Mouse (Mus musculus): ENCODE measurements around the gene Pabpc4. TPM values are rescaled to one million over a fixed set of nuclear protein-coding genes. Genes with fewer than 3 reads are reported as not detected.
A peak's percentile ranks its signal among the peaks of the same experiment; 100 is the strongest.

The Pabpc4 gene
- total RNA-seq (2021), result 100 to 1,000 TPM; 246 to 255 TPM

GRCm38 (mm10) chr4:123261721-123262401, at the start of gene Pabpc4:
TSS of gene Pabpc4 (plus strand) at chr4:123262351.
- DNase-seq, result no peak

DNA sequence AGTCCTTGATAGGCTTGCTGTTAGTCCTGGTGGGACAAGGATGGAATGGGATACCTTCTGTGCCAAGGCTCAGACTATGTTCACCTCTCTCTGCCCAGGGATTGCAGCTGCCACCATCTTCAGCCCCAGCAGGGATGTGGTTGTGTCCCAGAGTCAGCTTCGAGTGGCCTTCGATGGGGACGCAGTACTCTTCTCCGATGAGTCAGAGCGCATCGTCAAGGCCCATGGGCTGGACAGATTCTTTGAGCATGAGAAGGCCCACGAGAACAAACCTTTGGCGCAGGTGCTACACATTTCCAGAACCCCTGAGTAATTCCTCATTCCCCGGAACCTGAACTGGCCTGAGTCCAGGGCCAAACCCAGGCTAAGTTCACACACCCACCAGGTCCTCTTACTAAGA, 48.2 kb upstream of the Pabpc4 start:
- no peak for DNase-seq

- no peak for DNase-seq
These were observed 46.8 kb upstream of the Pabpc4 start for GRCm38 (mm10) chr4:123215367-123215766.

GRCm38 (mm10) chr4:123216782-123217181, 45.4 kb upstream of the Pabpc4 start:
- DNase-seq, result peak; percentile 58

- peak; percentile 87 for DNase-seq
These were observed 42.3 kb upstream of the Pabpc4 start for GRCm38 (mm10) chr4:123219720-123220357.

DNA sequence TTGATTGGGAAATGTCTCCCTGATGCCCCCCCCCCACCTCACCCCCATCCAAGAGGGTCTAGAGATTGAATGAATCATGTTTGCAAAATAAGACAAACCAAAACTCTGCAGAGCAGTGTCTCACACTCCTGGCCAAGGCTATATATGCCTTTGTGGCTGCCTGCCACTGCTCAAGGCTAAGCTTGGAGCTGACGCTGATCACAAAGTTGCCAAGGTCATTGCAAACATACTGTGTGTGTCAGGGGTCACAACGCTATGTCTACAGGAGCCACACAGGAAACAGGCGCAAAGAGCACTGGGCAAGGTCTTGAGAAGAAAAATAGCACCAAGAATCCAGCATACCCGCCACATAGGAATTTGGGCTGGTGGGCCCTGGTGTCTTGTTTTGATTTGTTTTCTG, 41.5 kb upstream of the Pabpc4 start:
- DNase-seq, result peak; percentile 24

DNA sequence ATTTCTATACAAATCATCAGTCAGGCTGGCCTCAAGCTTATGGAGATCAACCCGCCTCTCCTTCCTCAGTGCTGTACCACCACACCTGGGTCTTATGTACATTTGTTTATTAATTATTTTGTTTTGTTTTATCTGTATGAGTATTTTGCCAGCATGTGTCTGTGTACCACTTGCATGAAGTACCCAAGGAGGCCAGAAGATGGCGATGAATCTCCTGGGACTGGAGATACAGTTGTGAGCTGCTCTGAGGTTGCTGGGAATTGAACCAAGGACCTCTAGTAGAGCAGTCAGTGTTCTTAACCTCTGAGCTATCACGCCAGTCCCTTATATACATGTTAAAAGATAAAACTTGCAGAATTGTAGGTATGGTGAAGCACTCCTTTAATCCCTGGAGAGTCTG, 38.8 kb upstream of the Pabpc4 start:
- DNase-seq, result peak; percentile 49

DNA sequence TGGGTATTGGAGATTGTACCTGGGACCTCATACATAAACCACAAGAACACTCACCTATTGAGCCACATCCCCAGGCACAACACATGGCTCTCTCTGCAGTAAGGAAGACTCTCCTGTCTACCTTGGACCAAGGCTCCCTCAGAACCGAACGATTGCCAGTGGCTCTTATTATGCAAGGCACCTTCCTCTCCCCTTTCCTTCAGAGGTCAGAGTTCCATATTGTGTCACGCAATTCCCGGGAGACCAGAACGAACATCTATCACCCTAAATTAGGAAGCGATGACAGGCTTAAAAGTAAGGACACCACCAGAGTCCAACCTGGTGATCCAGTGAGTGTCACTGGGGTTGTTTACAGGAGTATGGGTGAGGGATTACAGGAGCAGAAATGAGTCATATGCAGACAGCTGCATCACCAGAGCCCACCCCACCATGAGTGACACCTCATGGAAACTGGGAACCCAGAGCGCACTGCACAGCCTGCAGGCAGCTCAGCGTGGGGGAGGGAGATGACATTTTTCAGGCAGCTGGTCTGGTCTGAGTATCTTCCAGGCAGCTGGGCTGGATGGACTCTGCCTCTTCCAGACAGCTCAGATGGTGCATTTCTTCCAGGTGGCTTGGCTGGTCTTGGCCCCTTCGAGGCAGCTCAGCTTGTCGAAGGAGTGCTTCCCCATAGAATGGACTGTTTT, 36.3 kb upstream of the Pabpc4 start:
- peak; percentile 62 for DNase-seq

GRCm38 (mm10) chr4:123227707-123228106, 34.4 kb upstream of the Pabpc4 start:
- DNase-seq, result peak; percentile 81

DNA sequence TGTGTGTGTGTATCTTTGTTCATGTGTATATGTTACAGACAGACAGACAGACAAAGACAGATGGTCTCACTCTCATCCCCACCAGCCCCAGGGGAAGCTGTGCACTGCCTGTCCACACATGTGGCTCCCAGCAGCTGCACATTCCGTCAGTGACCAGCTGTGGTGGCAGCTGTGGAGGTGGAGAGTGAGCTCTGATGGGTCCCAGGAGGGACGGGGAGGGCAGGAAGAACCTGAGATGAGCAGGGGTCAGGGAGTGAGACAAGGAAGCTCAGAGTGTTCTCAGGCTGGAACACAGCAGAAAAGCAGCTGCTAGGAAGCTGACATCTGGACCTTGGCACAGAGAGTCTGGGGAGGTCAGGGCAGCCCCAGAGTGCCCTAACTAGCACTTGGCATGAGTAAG, 33.9 kb upstream of the Pabpc4 start:
- DNase-seq, result peak; percentile 77

- DNase-seq, result peak; percentile 38
These were observed 33.0 kb upstream of the Pabpc4 start for GRCm38 (mm10) chr4:123229166-123229565.

DNA sequence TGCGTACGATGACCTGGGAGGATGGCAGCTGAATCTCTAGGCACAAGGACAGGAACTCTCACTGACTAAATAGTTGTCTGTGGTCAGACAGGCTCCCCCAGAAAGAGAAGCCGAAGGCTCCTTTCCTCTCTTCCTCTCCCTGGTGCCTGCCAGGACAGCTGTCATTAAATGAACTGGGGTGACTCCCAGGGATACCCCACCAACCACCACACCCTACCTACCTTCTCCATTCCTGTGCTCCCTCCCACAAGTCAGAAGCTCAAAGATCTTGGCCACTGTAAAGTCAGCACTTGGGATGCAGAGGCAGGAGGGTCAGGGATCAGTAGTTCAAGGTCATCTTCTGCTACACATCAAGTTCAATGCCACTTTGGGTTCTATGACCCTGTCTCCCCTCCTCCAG, 29.3 kb upstream of the Pabpc4 start:
- no peak for DNase-seq

DNA sequence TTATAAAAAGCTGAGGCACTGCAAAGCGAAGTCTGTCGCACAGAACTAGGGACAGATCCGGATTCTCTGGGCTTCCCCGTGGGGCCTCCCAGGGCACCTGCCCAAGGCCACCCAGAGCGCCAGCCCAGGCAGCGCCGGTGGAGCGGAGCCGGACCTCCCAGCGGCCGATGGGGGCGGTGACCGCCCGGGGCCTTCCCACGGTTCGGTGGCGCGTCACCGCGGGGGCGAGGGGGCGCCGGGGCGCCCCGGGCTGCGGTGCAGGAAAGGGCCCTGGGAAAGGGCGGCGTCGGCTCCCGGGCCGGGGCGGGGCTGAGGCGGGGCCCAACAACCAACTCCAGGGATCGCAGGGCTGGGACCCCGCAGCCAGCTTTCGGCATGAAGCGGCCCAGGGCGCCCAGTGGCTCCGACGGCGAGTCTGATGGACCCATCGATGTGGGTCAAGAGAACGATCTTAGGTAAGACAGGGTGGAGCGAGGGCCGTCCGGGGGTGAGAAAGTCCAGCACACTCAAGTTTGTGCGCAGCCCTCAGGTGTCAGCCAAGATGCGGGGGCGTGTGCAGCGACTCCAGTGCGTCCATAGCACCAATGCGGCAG, 28.6 kb upstream of the Pabpc4 start, which contains the start of gene Heyl:
Heyl (plus strand) TSS at position 65 of the 593 bp plus-strand sequence.
- peak; percentile 82 for DNase-seq

- DNase-seq, result peak; percentile 11
These were observed 26.2 kb upstream of the Pabpc4 start for GRCm38 (mm10) chr4:123235835-123236430.

DNA sequence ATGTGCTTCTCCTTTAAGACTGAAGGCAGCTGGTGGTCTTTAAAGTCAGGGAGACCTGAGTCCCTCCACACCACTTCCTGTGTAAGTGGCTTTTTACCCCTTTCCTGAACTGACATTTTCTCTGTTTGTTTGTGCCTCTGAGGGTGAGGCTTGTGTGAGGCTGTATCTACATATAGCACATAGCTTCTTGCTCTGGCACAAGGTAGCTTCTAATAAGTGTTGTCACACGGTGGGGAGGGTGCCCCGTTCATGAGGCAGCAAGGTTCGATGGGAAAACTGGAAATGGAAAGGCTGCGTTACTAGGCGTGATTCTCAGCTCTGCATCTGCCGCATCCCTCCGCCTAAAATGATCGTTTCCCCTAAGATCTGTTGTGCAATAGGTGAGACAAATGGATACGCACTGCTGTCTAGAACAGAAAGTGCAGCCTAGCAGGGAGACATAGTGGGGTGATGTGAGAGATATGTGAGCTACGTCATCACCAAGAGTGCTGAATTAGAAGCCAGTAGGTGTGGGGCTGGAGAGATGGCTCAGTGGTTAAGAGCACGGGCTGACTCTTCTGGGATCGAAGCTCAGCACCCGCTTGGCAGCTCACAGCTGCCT, 25.6 kb upstream of the Pabpc4 start:
- no peak for DNase-seq

GRCm38 (mm10) chr4:123237386-123238266, 24.5 kb upstream of the Pabpc4 start:
- DNase-seq, result peak; percentile 53

DNA sequence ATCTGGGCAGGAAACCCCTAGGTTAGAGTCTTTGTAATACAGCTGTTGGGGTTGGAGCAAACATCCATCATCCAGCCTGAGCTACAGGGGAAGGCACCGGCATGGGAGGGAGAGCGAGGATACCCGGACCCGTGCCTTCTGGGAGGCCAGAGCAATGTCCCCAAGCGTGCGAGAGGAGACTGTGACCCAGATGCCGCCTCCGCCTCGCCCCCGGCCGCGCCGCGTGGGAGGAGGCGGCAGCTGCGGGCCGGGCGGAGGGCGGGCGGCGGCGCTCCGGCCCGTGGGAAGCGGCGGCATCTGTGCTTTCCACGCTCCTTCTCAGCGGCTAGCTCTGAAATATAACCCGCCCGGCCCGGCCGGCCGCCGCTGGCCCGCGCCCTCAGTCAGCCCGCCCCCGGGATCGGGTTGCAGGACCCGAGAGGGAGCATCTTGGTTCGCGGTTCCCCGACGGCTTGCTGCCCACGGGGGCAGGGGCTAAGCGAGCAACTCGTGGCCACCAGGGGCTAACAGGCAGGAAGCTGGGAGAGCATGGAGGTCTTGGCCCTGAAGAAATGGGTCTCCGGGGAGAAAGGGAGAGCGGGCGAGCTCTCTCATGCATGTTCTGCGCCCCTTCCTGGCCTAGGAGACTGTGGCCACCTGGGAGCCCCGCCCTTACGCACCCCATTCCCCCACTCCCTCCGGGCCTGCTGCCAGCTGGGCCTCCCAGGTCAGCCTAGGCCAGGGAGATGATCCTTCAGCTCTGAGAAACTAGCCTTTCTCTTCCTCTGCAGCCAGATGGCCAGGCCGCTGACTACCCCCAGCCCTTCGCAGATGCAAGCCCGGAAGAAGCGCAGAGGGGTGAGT, 22.6 kb upstream of the Pabpc4 start:
- peak; percentile 78 for DNase-seq

GRCm38 (mm10) chr4:123246221-123246620, 15.9 kb upstream of the Pabpc4 start:
- no peak for DNase-seq

- DNase-seq, result no peak
These were observed 15.5 kb upstream of the Pabpc4 start for GRCm38 (mm10) chr4:123246651-123247050.

All from heart, postnatal 4 days (tissue).